Mouse (Mus musculus): ENCODE results near the gene 1810013L24Rik.

- TF ChIP-seq CTCF (IDR thresholded peaks at IDR 0.05; ENCODE audit: insufficient read depth, low read length) (no peak), POLR2A (IDR thresholded peaks at IDR 0.05; ENCODE audit: borderline replicate concordance, extremely low read depth, low read depth, low read length) (no peak)
Observed at GRCm38 (mm10) chr16:8872019-8872418, 42.1 kb downstream of the 1810013L24Rik start.

Data from lung, adult 2 months (tissue).